Mouse (Mus musculus) lung, adult 2 months (tissue): Measurements from ENCODE around the gene Syt16. TPM values are rescaled to one million over a fixed set of nuclear protein-coding genes. Genes with fewer than 3 reads are reported as not detected.

ENCODE experiments used
- DNase-seq: peaks from one replicate; pipeline ENCODE4 v3.0.0; 2022
- H3K4me1 ChIP-seq: fragments of 200-500 bp; 2 replicates; pipeline ENCODE4 v1.6.1; 2011; ENCODE audit warnings: low read length; ENCODE audit not compliant: control insufficient read depth, insufficient read depth
- H3K4me3 ChIP-seq: fragments of 200-500 bp; replicated peaks from 2 replicates; pipeline ENCODE3; 2011; ENCODE audit warnings: low read depth, mild to moderate bottlenecking, control low read depth, low read length; ENCODE audit errors: extremely low read depth
- CTCF ChIP-seq: fragments of 200-500 bp; IDR thresholded peaks from 2 replicates; pipeline ENCODE4 v1.5.1; 2011; ENCODE audit warnings: mild to moderate bottlenecking, low read length, control low read depth; ENCODE audit not compliant: insufficient read depth
- POLR2A ChIP-seq: fragments of 200-500 bp; IDR thresholded peaks from 2 replicates; pipeline ENCODE4 v1.6.1; 2011; ENCODE audit warnings: low read depth, mild to moderate bottlenecking, control low read depth, low read length, borderline replicate concordance; ENCODE audit errors: extremely low read depth
- WGBS: fragments of 180-500 bp; shearing (Covaris S2); methylation state at CpG from one replicate; pipeline ENCODE4 v1.1.7; 2018; 5-methylcytosine and 5-hydroxymethylcytosine counted together
- polyA plus RNA-seq: library from polyadenylated mRNA; depleted of rRNA; stranded (reverse); fragments of >200 nt; gene quantifications from 2 replicates; pipeline ENCODE4 v1.2.3, GENCODE M21; 2012

Syt16 gene
- polyA plus RNA-seq, 1 experiment, result not detected

DNA sequence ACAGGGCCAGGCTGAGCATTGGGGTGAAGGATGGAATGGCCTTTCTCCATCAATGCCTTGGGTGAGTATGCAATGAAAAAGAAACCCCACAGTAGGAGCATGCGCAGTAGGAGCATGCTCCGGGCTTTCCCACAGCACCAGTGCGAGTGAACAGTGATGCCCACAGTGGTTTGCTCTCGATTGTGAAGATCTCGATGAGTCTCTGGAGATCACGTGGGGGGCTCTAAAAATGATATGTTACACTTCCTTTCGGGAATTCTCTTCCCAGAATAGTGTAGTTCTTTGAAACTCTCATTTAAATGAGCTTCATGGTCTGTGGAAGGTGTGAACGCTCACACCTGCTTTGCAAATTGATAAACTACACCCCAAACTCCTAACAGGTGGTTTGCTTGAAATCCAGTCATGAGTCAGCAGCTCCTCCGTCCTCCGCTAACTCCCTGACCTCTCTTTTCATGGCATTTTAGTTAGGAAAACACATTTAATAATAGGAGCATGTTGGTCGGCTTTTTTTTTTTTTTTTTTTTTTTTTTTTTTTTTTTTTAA is 190.9 kb downstream of the Syt16 start:
- DNase-seq, result no peak
- Histone ChIP-seq H3K4me3 (no peak overlapping the region), H3K4me1 (no peaks in the 10 kb centered on the region)
- 81% methylated on average over 11 of the region's 11 CpGs for WGBS
- TF ChIP-seq POLR2A (no peak), CTCF (no peak)

DNA sequence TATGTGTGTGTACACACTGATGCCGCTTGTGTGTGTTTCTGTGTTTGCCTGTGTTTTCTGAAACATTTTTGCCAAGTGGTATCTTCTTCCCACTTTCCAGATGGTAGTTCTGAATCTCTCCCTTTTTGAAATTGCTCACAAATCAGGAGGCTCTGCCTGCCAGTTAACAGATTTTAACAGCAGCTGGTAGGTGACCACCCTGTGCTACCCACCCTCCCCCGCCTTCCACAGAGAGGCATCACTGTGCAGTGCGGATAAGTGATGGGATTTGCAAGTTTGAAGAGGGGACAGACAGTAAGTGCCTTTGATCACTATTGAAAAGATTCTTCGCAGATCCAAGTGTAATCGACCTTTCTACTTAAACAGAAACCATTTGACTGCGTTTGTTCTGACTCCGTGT is 191.4 kb downstream of the Syt16 start:
- WGBS, result 42% methylated on average over 7 of the region's 7 CpGs
- no peak overlapping the region for H3K4me3 ChIP-seq
- TF ChIP-seq CTCF, result no peak
- no peak for TF ChIP-seq POLR2A
- H3K4me1 ChIP-seq, result no peaks in the 10 kb centered on the region
- DNase-seq, result no peak

DNA sequence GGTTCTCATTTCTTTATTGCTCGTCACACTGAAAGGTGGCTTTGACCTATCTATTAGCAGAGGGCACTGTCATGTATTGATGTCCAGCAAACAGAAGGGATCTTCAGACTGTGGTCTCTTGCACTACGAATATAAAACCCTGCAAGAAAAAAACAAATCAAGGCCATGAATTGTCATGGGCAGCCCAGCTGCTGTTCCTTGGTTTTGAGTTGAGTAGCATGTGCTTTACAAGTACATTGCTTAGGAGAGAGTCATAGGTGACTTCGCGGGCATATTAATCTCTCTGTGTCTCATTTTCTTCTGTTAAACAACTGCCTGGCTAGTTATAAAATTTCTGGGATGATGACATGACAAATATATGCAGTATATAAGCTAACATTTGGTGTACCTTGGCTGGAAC is 192.4 kb downstream of the Syt16 start:
- Histone ChIP-seq H3K4me3 (no peak overlapping the region), H3K4me1 (no peaks in the 10 kb centered on the region)
- no peak for TF ChIP-seq POLR2A
- no peak for TF ChIP-seq CTCF
- DNase-seq, result no peak
- WGBS, result 86% methylated on average over 4 of the region's 4 CpGs

DNA sequence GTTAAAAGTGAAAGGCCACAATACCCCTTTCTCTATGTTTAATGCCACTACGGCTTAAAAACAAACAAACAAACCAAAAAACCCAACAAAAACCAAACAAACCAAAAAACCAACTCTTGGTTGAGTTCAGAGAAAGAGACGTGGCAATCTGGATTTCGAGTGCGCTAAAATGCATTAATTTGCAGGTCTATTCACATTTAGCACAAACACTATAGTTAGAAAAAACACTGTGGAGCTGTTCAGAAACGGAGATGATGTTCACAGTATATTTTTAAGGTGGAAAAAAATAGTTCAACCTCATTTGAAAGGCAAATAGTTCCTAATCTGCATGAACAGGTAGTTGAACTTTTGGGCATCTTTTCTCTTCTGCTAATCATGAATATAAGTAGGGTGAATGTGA is 192.8 kb downstream of the Syt16 start:
- H3K4me1 ChIP-seq, result no peaks in the 10 kb centered on the region
- H3K4me3 ChIP-seq, result no peak overlapping the region
- 85% methylated on average over 5 of the region's 5 CpGs for WGBS
- TF ChIP-seq CTCF, result no peak
- no peak for TF ChIP-seq POLR2A
- no peak for DNase-seq

DNA sequence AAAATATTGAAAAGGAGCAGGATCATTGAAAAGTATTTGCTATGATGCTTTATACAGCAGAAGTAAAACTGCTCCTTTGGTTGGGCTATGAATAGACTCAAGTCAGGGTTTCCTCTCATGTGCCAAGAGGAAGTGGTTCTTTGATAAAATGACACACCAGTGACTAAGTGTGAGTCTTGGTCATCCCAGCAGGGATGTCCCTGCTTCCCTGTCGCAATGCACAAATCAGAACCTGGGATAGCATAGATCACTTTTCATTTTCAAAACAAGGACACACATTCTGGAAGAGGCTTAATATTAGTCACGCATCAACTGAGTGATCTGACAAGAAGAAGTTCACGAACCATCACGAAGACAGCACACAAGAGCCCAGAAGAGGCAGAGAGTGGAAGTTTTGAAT is 195.1 kb downstream of the Syt16 start:
- DNase-seq, result no peak
- TF ChIP-seq CTCF, result no peak
- TF ChIP-seq POLR2A, result no peak
- no peaks in the 10 kb centered on the region for H3K4me1 ChIP-seq
- H3K4me3 ChIP-seq, result no peak overlapping the region
- 64% methylated on average over 4 of the region's 4 CpGs for WGBS

DNA sequence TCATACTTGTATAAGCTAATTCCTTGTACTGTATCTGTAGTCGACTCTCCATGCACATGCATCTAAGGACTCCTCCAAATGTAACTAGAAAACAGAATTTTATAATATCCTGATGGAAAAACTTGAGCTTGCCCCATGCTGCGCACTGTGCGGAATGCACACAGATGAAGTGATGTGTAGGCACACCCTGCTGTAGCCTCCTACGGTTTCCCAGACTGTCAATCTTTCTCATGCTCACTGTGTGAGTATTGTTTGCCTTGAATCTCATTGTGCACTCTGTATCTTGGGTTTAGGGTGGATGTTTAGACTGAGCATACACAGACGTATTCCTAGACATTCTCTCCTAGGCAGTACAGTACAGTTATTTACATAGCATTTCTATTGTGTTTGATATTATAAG is 203.9 kb downstream of the Syt16 start:
- TF ChIP-seq CTCF (no peak), POLR2A (no peak)
- Histone ChIP-seq H3K4me1 (no peaks in the 10 kb centered on the region), H3K4me3 (no peak overlapping the region)
- WGBS, result 71% methylated on average over 5 of the region's 5 CpGs
- no peak for DNase-seq

DNA sequence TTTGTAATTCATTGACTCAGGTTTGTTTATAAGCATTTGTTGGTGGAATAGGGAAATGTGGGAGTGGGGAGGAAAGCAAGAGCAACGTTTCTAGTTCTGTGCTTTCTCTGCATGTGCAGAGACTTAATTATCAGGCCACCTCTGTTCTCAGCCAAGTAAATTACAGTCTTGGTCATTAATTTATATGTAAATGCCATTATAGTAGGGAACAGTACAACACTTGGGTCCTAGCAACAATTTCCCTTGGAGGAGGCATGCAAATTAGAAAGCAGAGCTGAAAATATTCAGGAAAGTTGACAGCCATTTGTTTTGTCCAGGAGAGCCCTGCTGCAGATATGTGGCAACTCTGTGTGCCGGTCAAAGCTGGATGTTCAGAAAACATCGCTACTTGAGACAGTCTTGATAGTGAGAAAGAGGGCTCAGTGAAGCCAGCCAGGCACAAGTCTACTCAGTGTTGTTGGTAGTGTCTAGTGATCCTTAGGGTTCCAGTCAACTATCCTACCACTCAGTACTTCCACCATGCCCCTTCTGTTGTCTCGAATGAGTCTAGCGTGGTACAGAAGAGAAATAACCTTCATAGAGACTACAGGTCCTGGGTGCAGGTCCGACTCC is 205.1 kb downstream of the Syt16 start:
- 81% methylated on average over 6 of the region's 6 CpGs for WGBS
- no peak for TF ChIP-seq POLR2A
- TF ChIP-seq CTCF, result no peak

DNA sequence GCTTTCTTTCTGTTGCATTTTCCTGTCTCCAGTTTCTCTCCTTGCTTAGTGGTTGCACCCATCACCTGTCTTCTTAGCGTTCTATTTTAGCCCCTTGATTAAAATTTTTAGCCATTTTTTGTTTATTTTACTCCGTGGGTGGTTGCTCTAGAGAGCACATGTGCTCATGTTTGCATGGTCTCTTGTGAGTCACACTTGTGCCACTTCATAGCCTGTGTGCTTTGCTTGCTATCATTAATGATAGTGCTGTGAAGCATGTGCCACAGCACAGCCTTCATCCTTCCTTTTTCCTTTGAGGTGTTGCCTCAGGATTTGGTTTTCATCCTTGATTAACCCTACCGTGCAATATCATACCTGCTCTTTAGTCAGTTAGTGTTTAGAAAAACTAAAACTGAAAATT is 214.7 kb downstream of the Syt16 start:
- no peak for DNase-seq
- TF ChIP-seq POLR2A, result no peak
- no peak for TF ChIP-seq CTCF
- Histone ChIP-seq H3K4me1 (no peaks in the 10 kb centered on the region), H3K4me3 (no peak overlapping the region)
- WGBS, result 41% methylated on average over 3 of the region's 3 CpGs

More for the DNA sequence above, 205.1 kb downstream of the Syt16 start:
- Histone ChIP-seq H3K4me1 (no peaks in the 10 kb centered on the region), H3K4me3 (no peak overlapping the region)
- DNase-seq, result no peak

DNA sequence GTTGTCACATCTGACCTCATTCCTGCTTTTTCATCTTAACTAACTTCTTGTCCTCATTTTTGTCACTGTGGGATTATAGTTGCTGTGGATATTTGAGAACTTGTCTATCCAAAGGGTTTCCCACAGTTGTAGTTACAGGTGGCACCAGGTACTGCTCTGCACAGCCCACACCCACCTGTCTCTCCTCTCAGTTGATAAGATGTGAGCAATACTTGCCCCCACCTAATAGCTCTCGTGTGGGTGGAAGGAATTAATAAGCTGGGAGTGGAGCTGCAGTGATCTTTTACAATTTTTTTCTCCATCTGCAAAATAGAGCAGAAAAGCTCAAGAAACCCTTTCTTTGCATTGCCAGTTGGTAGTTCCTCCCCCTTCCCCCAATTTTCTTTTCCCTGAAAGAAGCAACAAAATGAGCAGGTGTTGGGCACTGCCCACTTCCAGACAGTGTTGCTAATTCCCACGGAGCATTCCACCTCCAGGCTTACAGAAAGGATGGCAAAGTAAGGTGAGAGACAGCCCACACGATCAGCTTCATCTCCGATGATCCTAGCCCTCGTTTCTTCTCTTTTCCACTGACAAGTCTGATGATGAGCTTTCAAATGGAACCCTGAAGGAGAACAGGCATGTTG is 218.8 kb downstream of the Syt16 start:
- WGBS, result 62% methylated on average over 5 of the region's 5 CpGs
- no peak overlapping the region for H3K4me3 ChIP-seq
- no peaks in the 10 kb centered on the region for H3K4me1 ChIP-seq
- no peak for DNase-seq
- no peak for TF ChIP-seq POLR2A
- TF ChIP-seq CTCF, result no peak

DNA sequence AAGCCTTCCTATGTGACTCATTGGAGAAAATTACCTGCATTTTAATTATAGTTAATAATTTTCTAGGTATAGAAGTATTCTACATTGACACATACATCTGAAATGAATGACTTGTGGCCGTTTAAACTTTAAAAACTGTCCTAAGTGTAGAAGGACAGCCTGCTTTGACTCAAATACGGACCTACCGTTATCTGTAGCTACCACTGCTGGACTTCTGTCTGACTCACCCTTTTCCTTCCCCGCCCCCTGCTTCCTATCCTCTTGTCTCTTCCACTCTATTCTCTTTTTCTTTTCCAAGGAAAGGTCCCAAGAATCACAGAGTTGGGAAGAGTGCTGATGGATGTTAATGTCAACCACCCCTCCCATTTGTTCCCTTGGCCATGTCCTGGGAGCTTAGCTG is 222.4 kb downstream of the Syt16 start:
- no peak for TF ChIP-seq CTCF
- no peak for TF ChIP-seq POLR2A
- H3K4me1 ChIP-seq, result no peaks in the 10 kb centered on the region
- 70% methylated on average over 4 of the region's 4 CpGs for WGBS
- DNase-seq, result no peak
- H3K4me3 ChIP-seq, result no peak overlapping the region
